Mouse (Mus musculus) frontal cortex, adult 2 months (tissue): ENCODE measurements at regions not wholly inside any gene's neighbourhood (a gene's known extent, or its start where the extent isn't known, plus 50 kb on each side); places are given as distances from the start of the nearest gene placed in this dataset.

Source experiments
- DNase-seq, 2 experiments: peaks; one replicate each; pipeline ENCODE4 v3.0.0; 2022; ENCODE audit warnings: low spot score in 1 of 2; ENCODE audit errors: extremely low spot score in 1 of 2

DNA sequence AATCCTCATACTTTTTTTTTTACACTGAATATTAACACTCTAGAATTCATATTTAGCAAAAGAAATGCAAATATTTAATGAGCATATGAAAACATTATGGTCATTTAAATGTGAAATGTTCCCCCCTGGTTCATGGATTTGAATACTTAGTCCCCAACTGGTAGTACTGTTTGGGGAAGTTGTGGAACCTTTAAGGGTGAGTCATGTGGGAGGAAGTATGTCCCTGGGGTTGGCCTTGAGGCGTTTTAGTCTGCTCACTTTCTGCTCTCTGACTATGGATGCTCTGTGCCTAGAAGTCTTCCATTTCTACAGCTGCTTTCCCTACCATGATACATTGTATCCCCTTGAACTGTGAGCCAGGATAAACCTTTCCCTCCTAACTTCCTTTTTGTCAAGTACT is 106.1 kb upstream of the Gm6657 start:
- no peak for DNase-seq

DNA sequence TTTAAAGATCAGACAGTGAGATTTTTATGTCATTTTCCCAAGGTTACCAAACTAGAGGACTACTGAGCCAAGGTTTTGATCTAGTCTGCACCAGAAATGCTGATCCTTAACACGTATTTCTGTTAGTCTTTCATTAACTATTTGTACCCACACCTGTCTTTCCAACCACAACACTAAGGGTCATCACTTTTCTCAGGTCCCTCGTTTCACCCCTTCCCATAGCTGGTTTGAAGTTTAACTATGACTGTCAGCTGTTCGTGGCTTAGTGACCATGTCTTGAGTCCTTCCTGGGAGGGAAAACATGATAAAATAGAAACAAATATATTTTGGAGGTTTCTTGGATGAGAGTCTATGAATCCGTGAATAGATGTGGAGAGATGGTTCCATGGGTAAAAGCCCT is 99.6 kb upstream of the Gm6657 start:
- DNase-seq = no peak

DNA sequence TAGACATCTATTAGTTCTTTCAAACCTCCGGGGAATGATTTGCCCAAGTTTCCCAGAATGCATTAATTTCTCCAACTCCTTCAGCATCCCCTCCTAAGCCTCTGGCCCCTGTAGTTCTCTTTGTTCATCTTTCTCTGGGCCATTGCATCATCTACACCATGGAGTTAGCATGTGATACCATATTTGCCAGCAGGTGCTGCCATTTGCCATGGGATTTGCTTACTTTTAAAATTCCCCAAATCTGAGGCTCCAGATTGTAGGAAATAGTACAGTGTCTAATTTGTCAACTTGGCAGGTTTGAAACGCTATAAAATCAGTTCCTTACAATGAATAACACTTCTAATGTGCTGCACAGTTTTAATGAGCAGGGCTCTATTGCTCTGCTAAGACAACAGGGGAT is 98.7 kb upstream of the Gm6657 start:
- no peak for DNase-seq

GRCm38 (mm10) chr12:78095916-78096315 is 98.1 kb upstream of the Gm6657 start:
- no peak for DNase-seq

DNA sequence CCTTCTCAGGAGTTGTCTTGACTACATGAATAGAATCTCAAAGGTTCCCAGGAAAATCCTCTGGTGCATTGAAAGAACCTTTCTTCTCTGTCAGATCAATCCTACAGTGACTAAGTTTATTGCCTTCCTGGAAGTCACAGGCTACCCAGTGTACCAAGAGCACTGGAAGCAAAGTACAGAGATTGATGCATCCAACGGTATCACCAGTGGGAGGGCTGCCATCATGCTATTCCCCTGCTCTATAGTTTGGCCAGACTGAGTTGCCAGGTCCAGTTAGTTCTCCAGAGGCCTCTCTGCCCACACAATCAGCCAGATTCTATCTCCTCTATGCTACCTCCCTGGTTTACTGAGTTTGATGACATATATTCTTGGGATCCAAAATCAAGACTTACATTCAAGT is 96.9 kb upstream of the Gm6657 start:
- no peak for DNase-seq

DNA sequence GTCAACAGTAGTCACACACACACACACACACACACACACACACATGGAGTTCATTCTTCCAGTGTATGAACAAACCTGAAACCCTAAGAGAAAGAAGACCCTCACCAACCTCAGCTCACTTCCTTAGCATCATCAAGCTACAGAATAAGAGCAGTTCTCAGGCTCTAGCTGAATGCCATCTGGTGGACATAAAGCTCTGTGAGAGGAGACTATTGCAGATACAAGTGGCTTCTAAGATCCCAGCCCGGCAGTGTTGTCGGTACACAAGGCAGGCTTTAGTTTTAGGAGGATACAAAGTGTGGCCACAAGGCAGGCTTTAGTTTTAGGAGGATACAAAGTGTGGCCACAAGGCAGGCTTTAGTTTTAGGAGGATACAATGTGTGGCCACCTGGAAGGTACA is 96.3 kb upstream of the Gm6657 start:
- no peak for DNase-seq

- DNase-seq = peak; percentile 74 to 86
Observed at GRCm38 (mm10) chr12:78098765-78099194, 95.3 kb upstream of the Gm6657 start.

DNA sequence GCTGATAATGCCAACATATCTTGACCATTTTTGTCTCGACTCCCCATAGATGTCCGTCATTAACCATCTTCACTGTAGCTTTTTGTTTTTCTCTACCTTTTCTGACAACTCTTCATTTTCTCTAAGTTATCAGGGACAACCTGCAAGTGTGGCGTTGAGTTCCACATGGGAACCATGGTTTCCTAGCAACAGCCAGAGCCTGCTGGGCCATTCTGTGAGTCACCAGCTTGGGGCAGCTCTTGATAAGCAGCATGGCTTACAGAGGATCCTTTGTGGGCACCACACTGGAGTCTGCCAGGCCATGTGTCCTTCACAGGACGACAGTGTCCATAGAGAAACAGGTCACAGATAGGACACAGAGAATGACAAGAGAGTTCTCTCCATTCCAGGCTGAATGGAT is 94.3 kb upstream of the Gm6657 start:
- no peak for DNase-seq

DNA sequence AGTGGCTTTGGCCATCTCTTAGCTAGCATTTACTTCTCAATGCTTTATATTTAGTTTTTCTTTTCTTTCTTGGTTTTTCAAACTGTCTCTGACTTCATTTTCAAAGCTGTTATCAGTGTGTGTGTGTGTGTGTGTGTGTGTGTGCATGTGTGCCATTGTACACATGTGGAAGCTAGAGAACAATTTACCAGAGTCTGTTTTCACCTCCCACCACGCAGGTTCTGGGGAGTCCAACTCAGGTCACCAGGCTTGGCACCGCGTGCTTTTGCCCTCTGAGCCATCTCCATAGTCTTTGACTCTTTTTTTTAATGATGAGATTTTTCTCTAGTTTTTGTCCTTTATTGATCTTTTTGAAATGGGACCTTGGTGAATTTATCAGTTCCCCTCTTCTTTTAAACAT is 93.3 kb upstream of the Gm6657 start:
- no peak for DNase-seq

- no peak for DNase-seq
Observed at GRCm38 (mm10) chr12:78109931-78110330, 84.1 kb upstream of the Gm6657 start.

DNA sequence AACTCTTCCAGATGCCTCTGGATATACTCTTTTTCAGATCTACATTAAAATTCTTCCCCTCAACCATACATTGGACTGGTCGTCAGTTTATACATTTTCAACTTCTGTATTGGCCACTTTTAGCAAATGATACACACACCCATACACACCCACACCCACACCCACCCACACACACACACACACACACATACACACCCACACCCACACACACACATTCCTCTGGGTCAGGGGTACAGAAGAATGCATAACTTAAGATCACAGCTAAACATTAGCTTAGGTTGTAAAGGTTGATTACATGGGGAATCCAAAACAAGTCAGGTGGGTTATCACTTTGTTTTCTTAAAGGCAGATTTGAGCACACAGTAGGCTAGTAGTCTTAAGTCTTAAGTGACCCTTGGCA is 75.9 kb upstream of the Gm6657 start:
- DNase-seq = no peak

DNA sequence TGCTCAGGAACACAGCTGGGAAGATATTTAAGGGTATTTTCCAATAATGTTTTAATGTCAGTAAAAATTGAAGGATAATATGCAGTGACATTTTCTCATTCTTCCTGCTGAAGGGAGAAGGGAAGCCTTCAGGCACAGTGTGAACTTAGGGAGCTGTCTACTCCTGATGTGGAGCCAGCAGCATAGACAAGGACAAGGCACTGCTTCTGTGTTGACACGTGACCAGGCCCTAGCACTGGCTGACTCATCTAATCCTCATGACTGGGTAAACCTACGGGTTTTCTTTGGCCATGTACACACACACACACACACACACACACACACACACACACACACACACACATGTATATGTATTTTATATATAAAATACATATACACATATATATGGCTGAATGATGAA is 74.8 kb upstream of the Gm6657 start:
- DNase-seq = no peak

DNA sequence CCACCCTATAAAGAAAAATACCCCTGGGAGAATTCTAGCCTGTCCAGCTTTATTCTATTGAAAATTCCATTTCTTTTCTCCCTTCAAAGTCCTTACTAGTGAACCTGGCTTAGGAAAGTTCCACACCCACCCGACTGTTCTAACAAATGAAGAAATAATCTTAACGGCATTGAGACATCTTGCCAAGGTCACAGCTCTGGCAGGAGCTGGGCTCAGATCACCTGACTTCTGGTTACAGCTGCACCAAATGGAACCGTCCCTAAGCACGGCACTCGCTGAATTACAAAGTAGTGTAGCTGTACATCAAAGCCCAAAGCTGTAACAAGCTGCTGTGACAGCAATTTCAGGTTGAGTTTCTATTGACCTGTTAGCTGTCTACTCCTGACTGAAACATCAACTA is 74.2 kb upstream of the Gm6657 start:
- no peak for DNase-seq

GRCm38 (mm10) chr12:78129130-78129845 is 64.8 kb upstream of the Gm6657 start:
- DNase-seq = no peak

DNA sequence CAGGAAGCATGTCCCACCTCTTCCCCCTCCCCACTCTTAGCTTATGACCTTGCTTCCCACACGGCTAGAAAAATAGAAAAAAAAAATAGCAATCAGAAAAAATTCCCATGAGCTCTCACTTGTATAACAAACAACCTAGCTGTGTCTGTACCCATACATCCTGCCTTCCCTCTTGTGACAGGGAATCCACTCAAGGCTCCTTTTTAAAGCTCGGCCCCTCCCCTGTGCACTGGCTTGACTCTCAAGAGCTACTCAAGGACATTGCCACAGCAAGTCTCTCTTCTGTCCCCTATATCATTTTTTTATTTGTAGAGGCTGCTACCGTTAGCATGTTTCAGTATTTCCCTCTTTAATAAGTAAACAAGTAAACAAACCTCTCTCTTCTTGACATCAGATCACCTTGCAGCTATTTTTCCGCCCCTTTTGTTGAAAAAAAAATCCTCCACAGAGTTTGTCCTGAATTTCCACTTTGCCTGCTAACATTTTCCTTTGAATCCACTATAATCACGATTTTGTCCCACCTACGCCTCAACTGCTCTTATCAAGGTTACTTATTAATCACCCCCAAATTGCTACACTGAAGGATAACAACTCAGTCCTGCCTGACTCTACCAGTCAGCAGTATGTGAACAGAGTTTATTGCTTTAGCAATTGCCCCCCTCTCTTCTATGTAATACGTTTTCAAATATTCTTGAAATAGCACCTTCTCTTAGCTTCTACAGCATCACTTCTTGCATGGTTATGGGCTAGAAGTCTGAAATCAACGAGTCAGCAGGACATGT is 61.8 kb upstream of the Gm6657 start:
- no peak for DNase-seq

- peak; percentile 3 to 32 for DNase-seq
Observed at GRCm38 (mm10) chr12:78133341-78133740, 60.7 kb upstream of the Gm6657 start.

DNA sequence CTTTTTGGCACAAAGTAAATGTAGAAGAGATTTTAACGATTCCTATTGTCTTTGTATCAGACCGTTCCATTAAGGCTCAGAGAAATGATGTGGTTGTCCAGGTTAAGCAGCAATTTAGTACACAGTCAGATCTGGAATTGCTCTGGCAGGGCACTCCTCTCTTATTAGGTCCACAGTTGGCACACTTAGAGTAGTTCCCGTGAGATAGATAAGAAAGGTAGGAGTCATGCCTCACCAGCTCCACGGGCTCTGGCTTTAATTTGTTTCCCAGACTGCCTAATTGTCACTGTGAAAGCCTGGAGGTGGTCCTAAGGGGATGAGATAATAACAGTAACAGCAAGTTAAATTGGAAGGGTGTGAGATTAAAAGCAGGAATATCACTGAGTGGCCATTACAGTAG is 60.1 kb upstream of the Gm6657 start:
- no peak for DNase-seq

DNA sequence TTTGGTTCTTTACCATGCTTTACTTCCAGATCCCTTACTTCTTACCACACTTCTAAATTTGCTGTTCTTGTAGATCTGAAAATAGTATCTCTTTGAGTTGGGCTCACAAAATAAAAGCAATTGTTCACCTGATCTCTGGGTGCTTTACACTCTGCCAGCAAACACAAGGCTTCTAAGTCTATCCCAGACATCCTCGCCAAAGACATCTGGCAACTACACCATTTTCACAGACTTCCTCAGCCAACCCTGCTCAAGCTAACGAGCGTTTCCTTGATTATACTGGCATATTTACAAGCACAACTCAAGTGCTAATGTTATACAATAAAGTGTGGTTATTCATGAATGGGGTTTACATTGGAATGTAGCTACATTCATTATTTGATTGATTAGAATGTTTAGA is 56.8 kb upstream of the Gm6657 start:
- DNase-seq = peak in 1 of 2 experiments; percentile 27

DNA sequence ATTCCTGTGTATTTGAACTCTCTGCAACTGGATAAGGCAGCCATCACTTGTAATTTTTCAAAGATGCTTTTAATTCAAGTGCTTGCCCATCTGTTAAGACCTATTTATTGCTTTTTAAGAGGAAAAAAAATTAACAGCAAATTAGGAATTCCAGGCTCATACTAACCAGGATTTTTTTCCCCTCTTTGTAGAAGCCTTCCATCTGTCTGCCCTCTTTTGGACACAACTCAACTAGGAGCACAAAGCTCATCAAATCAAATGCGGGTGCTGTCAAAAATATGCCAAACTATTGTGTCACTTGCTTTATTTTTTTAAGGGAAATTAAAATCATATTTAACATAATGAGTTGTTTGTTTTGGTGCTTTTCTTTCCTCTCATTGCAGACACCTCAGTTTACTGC is 55.6 kb upstream of the Gm6657 start:
- DNase-seq = no peak
